22 mouse cellular contexts compared by ENCODE assay signal in genomic region chr5:72241451-72241850, GRCm38 (mm10).
DNase-seq lines count a peak whose midpoint lies in the region; ATAC-seq and TF ChIP-seq lines count a peak whose summit lies in the region.
"Had no signal": no experiment of that assay in that cellular context is flagged by ENCODE, and none has a peak within 500 bp of the region (broad histone marks: within the 10 kb centered on the region; RNA-seq: fewer than 3 reads in every experiment).

No protein-coding gene starts in this region.

- no peak overlapping the region for H3K4me2 ChIP-seq in liver, postnatal 0 days (ENCODE audit: low read depth, low read length)
- no peak overlapping the region for H3K4me2 ChIP-seq in liver, embryonic 12.5 days
- H3K4me2 ChIP-seq: embryonic facial prominence, embryonic 12.5 days; forebrain, embryonic 13.5 days; forebrain, embryonic 15.5 days had no signal

- peaks cover 18% of the 10 kb centered on the region; the same call in 1 of the 2 replicates for H3K36me3 ChIP-seq in liver, postnatal 0 days (replicated peaks; ENCODE audit: insufficient read depth, low read length)
- peaks cover 28% of the 10 kb centered on the region for H3K36me3 ChIP-seq in liver, embryonic 12.5 days
- H3K36me3 ChIP-seq: forebrain, embryonic 15.5 days had no signal

- DNase-seq in liver, postnatal 0 days = no peak
- DNase-seq in adipocyte (ENCODE audit: low spot score) = peak; percentile 79
- DNase-seq in cerebellum, adult 11-12 months = no peak
- no peak for DNase-seq in cerebellum, adult 2 months
- DNase-seq: adrenal gland, adult 2 months; adrenal gland, postnatal 10 days; adrenal gland, postnatal 25 days; cerebellum, adult 18-20 months; cerebellum, adult 9-10 months; cerebellum, postnatal 10 days; cerebellum, postnatal 25 days; forebrain, postnatal 0 days had no signal

- H3K4me3 ChIP-seq in liver, postnatal 0 days (ENCODE audit: low read depth, low read length) = no peak overlapping the region
- H3K4me3 ChIP-seq in liver, embryonic 12.5 days = no peak overlapping the region
- no peak overlapping the region for H3K4me3 ChIP-seq in cerebellum, adult 2 months (replicated peaks; ENCODE audit: insufficient read depth, low read depth, low read length)
- H3K4me3 ChIP-seq: embryonic facial prominence, embryonic 10.5 days; embryonic facial prominence, embryonic 12.5 days; forebrain, embryonic 13.5 days; forebrain, embryonic 15.5 days had no signal

- no peak overlapping the region for H3K9ac ChIP-seq in liver, postnatal 0 days (replicated peaks)
- no peak overlapping the region for H3K9ac ChIP-seq in liver, embryonic 12.5 days
- H3K9ac ChIP-seq: embryonic facial prominence, embryonic 12.5 days; forebrain, embryonic 13.5 days; forebrain, embryonic 15.5 days; forebrain, postnatal 0 days had no signal

- H3K27me3 ChIP-seq in liver, postnatal 0 days (ENCODE audit: insufficient read depth, low read length) = no peaks in the 10 kb centered on the region
- H3K27me3 ChIP-seq in liver, embryonic 12.5 days (replicated peaks) = no peaks in the 10 kb centered on the region
- no peaks in the 10 kb centered on the region for H3K27me3 ChIP-seq in cerebellum, adult 2 months (ENCODE audit: control insufficient read depth, insufficient read depth, low read length)
- H3K27me3 ChIP-seq: CH12.LX; embryonic facial prominence, embryonic 12.5 days; forebrain, embryonic 13.5 days; forebrain, embryonic 15.5 days; Patski had no signal

- H3K27ac ChIP-seq in liver, postnatal 0 days (ENCODE audit: low read depth) = no peak overlapping the region
- H3K27ac ChIP-seq in liver, embryonic 12.5 days = no peak overlapping the region
- no peak overlapping the region for H3K27ac ChIP-seq in cerebellum, adult 2 months (ENCODE audit: insufficient read depth, low read length)
- H3K27ac ChIP-seq: embryonic facial prominence, embryonic 10.5 days; embryonic facial prominence, embryonic 12.5 days; forebrain, embryonic 13.5 days; forebrain, embryonic 15.5 days had no signal

- peak; percentile 95 for ATAC-seq in liver, postnatal 0 days
- ATAC-seq in liver, embryonic 12.5 days = no peak
- ATAC-seq: activated CD4-positive, CD25-positive, alpha-beta regulatory T cell, adult 4 months; CD4-positive, CD25-positive, alpha-beta regulatory T cell, adult 4 months; forebrain, embryonic 13.5 days; forebrain, embryonic 15.5 days; forebrain, postnatal 0 days; Patski had no signal

- TF ChIP-seq EP300 in liver, postnatal 0 days (IDR thresholded peaks at IDR 0.05; ENCODE audit: low read depth) = peak; percentile 45; the same call in 1 of the 2 replicates

- WGBS in liver, postnatal 0 days (ENCODE audit: insufficient replicate concordance) = 69% methylated on average over 3 of the region's 3 CpGs
- WGBS in liver, embryonic 12.5 days (ENCODE audit: insufficient replicate concordance) = 67% methylated on average over 3 of the region's 3 CpGs
- 90% methylated on average over 3 of the region's 3 CpGs for WGBS in cerebellum, adult 2 months

- TF ChIP-seq CTCF in liver, postnatal 0 days (IDR thresholded peaks at IDR 0.05; ENCODE audit: low read depth) = no peak
- TF ChIP-seq CTCF in cerebellum, adult 2 months (IDR thresholded peaks at IDR 0.05; ENCODE audit: borderline replicate concordance, insufficient read depth, low read depth, low read length) = no peak

- no peaks in the 10 kb centered on the region for H3K4me1 ChIP-seq in liver, postnatal 0 days (ENCODE audit: insufficient read depth)
- no peaks in the 10 kb centered on the region for H3K4me1 ChIP-seq in liver, embryonic 12.5 days
- no peaks in the 10 kb centered on the region for H3K4me1 ChIP-seq in cerebellum, adult 2 months (ENCODE audit: control insufficient read depth, insufficient read depth, low read length)
- H3K4me1 ChIP-seq: embryonic facial prominence, embryonic 10.5 days; embryonic facial prominence, embryonic 12.5 days; forebrain, embryonic 13.5 days had no signal

- TF ChIP-seq POLR2A in cerebellum, adult 2 months (IDR thresholded peaks at IDR 0.05; ENCODE audit: borderline replicate concordance, insufficient read depth, low read length) = no peak

- H3K9me3 ChIP-seq in liver, postnatal 0 days (ENCODE audit: low read length) = no peaks in the 10 kb centered on the region
- no peaks in the 10 kb centered on the region for H3K9me3 ChIP-seq in liver, embryonic 12.5 days (replicated peaks)
- H3K9me3 ChIP-seq: embryonic facial prominence, embryonic 10.5 days; embryonic facial prominence, embryonic 12.5 days; forebrain, embryonic 13.5 days; forebrain, embryonic 15.5 days; G1E had no signal
